Mouse (Mus musculus) hindbrain, postnatal 0 days (tissue): ENCODE measurements at regions not wholly inside any gene's neighbourhood (a gene's known extent, or its start where the extent isn't known, plus 50 kb on each side); places are given as distances from the start of the nearest gene placed in this dataset.

Experiments
- ATAC-seq: fragments of 200-750 bp; cut with Nextera tagmentation; 2 replicates; pipeline ENCODE4 v1.8.0; 2017; ENCODE audit warnings: mild to moderate bottlenecking, moderate TSS enrichment, moderate library complexity
- DNase-seq: peaks from one replicate; pipeline ENCODE4 v3.0.0-alpha.2; 2015; ENCODE audit warnings: low spot score
- H3K27ac ChIP-seq: fragments of 300-500 bp; sonication (generic); 2 replicates; pipeline ENCODE4 v1.5.1; 2014; ENCODE audit warnings: mild to moderate bottlenecking
- H3K27me3 ChIP-seq: fragments of 300-500 bp; sonication (generic); 2 replicates; pipeline ENCODE4 v1.6.1; 2014; ENCODE audit warnings: low read length, mixed read lengths; ENCODE audit not compliant: insufficient read depth
- H3K36me3 ChIP-seq: fragments of 300-500 bp; sonication (generic); 2 replicates; pipeline ENCODE4 v1.6.1; 2014; ENCODE audit warnings: low read length, mixed read lengths; ENCODE audit not compliant: insufficient read depth
- H3K4me1 ChIP-seq: fragments of 300-500 bp; sonication (generic); 2 replicates; pipeline ENCODE4 v1.6.1; 2014; ENCODE audit warnings: antibody characterized with exemption, low read length, mixed read lengths; ENCODE audit not compliant: insufficient read depth
- H3K4me2 ChIP-seq: fragments of 300-500 bp; sonication (generic); 2 replicates; pipeline ENCODE4 v1.6.1; 2014; ENCODE audit warnings: low read depth, mild to moderate bottlenecking, low read length, moderate library complexity, mixed read lengths
- H3K4me3 ChIP-seq: fragments of 300-500 bp; sonication (generic); 2 replicates; pipeline ENCODE4 v1.5.1; 2014; ENCODE audit warnings: low read length
- H3K9ac ChIP-seq: fragments of 300-500 bp; sonication (generic); replicated peaks from 2 replicates; pipeline ENCODE4 v1.6.1; 2014; ENCODE audit warnings: mild to moderate bottlenecking, low read length, moderate library complexity, mixed read lengths
- H3K9me3 ChIP-seq: fragments of 300-500 bp; sonication (generic); 2 replicates; pipeline ENCODE4 v1.6.1; 2016; ENCODE audit warnings: low read length, mixed read lengths
- CTCF ChIP-seq: IDR thresholded peaks from 2 replicates; pipeline ENCODE4 v1.5.1; 2016; ENCODE audit warnings: antibody characterized with exemption, control low read depth, low read depth
- WGBS: fragments of 180-500 bp; shearing (Covaris S2); extraction: QIAGEN DNeasy Blood & Tissue Kit; methylation state at CpG from one replicate; pipeline ENCODE4 v1.1.7; 2014; 5-methylcytosine and 5-hydroxymethylcytosine counted together

DNA sequence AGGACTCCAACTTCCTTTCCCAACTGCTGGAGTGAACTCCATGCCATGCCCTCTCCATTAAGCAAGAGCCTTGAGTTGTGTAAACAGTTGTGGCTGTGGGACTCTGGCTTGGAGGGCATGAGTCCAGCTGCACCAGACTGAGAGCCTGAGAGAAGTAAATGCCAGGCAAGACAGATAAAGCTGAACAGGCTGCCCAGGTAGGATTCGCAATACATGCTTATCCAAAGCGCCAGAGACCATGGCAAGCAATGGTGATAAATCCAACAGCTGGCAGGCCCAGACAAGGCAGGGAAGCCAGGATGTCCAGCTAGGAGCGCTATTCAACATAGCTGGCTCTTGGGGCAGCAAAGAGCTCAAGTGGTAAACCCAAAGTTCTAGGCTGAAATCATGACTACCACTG lies 163.1 kb upstream of the Kdm8 start:
- Histone ChIP-seq H3K9me3 (no peaks in the 10 kb centered on the region), H3K4me3 (no peak overlapping the region)

DNA sequence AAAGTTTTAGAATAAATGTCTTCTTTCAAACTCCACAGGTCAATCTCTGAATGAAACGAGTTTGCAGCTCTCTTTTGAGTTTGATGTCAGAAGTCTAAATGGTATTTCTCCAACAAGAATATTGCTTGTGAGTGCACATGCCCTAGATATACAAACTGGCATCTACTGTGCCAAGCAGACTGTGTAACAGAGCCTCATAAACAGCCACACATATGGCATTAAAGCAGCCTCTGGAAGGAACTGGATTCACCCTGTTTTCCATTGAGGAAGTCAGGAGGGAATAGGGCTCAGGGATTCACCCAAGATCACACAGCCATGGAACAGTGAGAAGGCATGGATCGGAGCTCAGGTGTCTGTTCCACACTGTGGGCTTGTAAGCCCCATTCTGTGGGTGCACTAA lies 149.2 kb upstream of the Kdm8 start:
- Histone ChIP-seq H3K9ac (no peak overlapping the region), H3K27ac (no peak overlapping the region), H3K36me3 (no peaks in the 10 kb centered on the region), H3K4me2 (no peak overlapping the region), H3K27me3 (no peaks in the 10 kb centered on the region), H3K4me3 (no peak overlapping the region), H3K9me3 (no peaks in the 10 kb centered on the region), H3K4me1 (no peaks in the 10 kb centered on the region)
- 74% methylated on average over 2 of the region's 2 CpGs for WGBS
- ATAC-seq: no peak
- DNase-seq: no peak
- no peak for TF ChIP-seq CTCF

More for the DNA sequence above, 163.1 kb upstream of the Kdm8 start:
- H3K36me3 ChIP-seq: no peaks in the 10 kb centered on the region
- DNase-seq (no peak), ATAC-seq (no peak)
- H3K9ac ChIP-seq: no peak overlapping the region
- no peak overlapping the region for H3K4me2 ChIP-seq
- no peaks in the 10 kb centered on the region for H3K27me3 ChIP-seq
- no peak overlapping the region for H3K27ac ChIP-seq
- peak; percentile 12; the same call in 1 of the 2 replicates for TF ChIP-seq CTCF
- H3K4me1 ChIP-seq: no peaks in the 10 kb centered on the region; the same call in 1 of the 2 replicates
- WGBS: 78% methylated on average over 3 of the region's 3 CpGs

DNA sequence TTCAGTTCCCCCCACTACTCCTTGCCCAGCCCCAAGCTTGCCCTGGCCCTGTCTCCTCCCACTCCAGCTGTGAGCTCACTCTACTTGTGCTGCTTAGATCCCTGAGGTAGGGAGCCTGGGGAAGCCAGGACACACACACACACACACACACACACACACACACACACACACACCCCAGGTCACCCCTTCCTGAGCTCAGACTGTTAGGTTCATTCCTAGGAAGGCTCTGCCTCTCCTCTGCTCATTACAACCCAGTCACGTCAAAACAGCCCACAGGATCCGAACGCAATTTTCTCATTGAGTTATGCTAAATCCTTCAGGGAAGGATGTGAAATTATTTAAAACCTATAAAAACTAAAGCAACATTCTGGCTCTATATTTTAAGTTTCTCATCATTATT lies 136.0 kb upstream of the Kdm8 start:
- no peak overlapping the region for H3K4me2 ChIP-seq
- H3K9me3 ChIP-seq: no peaks in the 10 kb centered on the region
- no peak for ATAC-seq
- H3K36me3 ChIP-seq: no peaks in the 10 kb centered on the region
- no peak overlapping the region for H3K27ac ChIP-seq
- no peaks in the 10 kb centered on the region for H3K4me1 ChIP-seq
- TF ChIP-seq CTCF: no peak
- no peaks in the 10 kb centered on the region for H3K27me3 ChIP-seq
- DNase-seq: no peak
- 67% methylated on average over 3 of the region's 3 CpGs for WGBS
- no peak overlapping the region for H3K9ac ChIP-seq
- no peak overlapping the region for H3K4me3 ChIP-seq

DNA sequence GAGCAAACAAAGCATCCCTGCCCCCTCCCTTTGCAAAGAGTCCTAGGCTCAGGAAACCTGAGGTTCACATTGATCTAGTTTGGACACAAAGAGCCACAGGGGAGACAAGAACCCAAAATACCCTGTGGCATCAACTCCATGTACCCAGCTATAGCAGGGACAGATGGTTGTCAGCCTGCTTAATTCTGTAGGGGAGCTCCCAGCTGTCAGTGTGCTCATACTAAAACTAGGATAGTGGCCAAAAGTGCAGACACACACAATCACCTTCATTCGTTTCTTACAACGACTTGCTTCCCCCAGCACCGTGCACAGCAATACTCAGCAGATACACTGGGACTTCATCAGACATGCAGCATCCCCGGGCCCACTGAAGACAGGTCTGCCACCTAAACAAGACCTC lies 133.5 kb upstream of the Kdm8 start:
- ATAC-seq (peak; percentile 47; the same call in 1 of the 2 replicates), DNase-seq (peak; percentile 53)
- Histone ChIP-seq H3K9ac (no peak overlapping the region), H3K4me1 (no peaks in the 10 kb centered on the region), H3K9me3 (no peaks in the 10 kb centered on the region), H3K27ac (no peak overlapping the region), H3K4me3 (no peak overlapping the region), H3K36me3 (no peaks in the 10 kb centered on the region), H3K4me2 (no peak overlapping the region), H3K27me3 (no peaks in the 10 kb centered on the region)
- WGBS: 46% methylated on average over 4 of the region's 4 CpGs
- TF ChIP-seq CTCF: no peak

DNA sequence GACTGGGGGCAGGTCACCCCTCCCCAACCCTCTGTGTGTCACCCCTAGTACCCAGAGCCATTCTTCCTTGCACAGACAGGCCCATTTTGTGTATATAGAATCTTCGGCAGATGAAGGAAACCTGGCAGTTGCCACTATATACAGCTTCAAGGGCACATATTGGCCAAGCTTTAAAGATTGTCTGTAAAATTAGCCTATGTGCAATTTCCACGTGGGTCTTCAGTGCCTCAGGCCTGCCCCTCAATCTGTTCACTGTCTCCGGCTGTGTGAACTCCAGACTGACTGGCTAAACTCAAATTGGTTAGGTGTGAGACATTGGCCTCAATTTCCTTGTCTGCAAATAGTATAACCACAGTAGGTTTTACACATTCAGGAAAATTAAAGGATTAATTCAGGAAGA lies 130.9 kb upstream of the Kdm8 start:
- Histone ChIP-seq H3K9me3 (no peaks in the 10 kb centered on the region), H3K4me3 (no peak overlapping the region), H3K36me3 (no peaks in the 10 kb centered on the region), H3K27ac (no peak overlapping the region), H3K4me2 (no peak overlapping the region), H3K4me1 (no peaks in the 10 kb centered on the region), H3K9ac (no peak overlapping the region), H3K27me3 (no peaks in the 10 kb centered on the region)
- 69% methylated on average over 3 of the region's 3 CpGs for WGBS
- DNase-seq (no peak), ATAC-seq (no peak)
- TF ChIP-seq CTCF: no peak

DNA sequence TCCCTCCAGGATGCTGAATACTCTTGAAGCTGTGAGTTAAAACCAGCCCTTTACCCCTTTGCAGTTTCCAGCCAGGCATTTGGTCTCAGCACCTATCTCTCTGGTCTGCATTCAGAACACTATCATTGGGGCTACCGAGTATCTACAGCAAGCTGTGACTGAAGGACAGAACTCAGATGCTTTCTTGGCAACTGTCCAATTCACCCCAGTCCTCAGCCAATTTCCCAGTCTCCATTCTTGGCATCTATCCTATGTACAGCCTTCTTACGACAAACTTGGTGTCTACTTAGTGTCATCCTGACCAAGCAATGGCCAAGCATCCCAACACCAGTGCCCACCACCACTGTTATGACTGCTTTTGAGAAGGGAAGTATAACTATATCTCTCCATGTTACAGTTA lies 109.7 kb upstream of the Kdm8 start:
- H3K4me1 ChIP-seq: no peaks in the 10 kb centered on the region
- H3K4me3 ChIP-seq: no peak overlapping the region
- H3K27me3 ChIP-seq: peaks cover 48% of the 10 kb centered on the region
- no peak overlapping the region for H3K9ac ChIP-seq
- DNase-seq: no peak
- H3K9me3 ChIP-seq: no peaks in the 10 kb centered on the region
- no peaks in the 10 kb centered on the region for H3K36me3 ChIP-seq
- TF ChIP-seq CTCF: no peak
- H3K27ac ChIP-seq: no peak overlapping the region
- ATAC-seq: no peak
- WGBS: 25% methylated on average over 2 of the region's 2 CpGs
- H3K4me2 ChIP-seq: no peak overlapping the region

DNA sequence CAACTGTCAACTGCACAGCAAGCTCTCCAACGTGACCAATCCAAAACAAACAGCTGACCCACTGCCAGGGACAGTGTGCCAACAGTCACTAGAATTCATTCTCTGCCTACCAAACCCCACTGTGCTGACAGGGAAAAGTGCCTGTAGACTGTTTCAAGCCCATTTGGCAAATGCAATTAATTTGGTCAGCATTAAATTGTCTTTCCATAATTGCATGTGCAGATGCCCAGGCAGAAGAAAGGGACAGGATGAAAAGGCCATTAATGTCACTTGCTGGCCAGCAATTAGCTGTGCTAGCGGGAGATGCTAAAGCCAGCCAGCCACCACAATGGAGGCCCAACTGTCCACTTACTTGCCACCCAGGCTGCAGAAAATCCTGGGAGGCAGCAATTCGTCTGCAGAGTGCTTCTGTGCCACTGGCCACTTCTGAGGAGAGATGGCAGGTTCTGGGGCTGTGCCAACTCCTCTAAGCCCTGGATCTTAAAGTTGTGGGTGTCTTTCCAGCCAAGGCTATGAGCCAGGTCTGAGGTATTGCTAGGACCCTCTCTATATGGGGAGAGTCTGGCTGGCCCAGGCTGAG lies 108.8 kb upstream of the Kdm8 start:
- Histone ChIP-seq H3K4me3 (no peak overlapping the region), H3K9me3 (no peaks in the 10 kb centered on the region), H3K36me3 (no peaks in the 10 kb centered on the region), H3K27me3 (peaks cover 41% of the 10 kb centered on the region), H3K27ac (no peak overlapping the region), H3K9ac (no peak overlapping the region), H3K4me1 (no peaks in the 10 kb centered on the region), H3K4me2 (no peak overlapping the region)
- TF ChIP-seq CTCF: no peak
- WGBS: 27% methylated on average over 3 of the region's 3 CpGs
- ATAC-seq: peak; percentile 95
- peak; percentile 91 for DNase-seq
